Mouse (Mus musculus): ENCODE measurements around the gene Hat1. TPM values are rescaled to one million over a fixed set of nuclear protein-coding genes. Genes with fewer than 3 reads are reported as not detected.

The Hat1 gene
- polyA plus RNA-seq, 1 experiment = 12.9 TPM

DNA sequence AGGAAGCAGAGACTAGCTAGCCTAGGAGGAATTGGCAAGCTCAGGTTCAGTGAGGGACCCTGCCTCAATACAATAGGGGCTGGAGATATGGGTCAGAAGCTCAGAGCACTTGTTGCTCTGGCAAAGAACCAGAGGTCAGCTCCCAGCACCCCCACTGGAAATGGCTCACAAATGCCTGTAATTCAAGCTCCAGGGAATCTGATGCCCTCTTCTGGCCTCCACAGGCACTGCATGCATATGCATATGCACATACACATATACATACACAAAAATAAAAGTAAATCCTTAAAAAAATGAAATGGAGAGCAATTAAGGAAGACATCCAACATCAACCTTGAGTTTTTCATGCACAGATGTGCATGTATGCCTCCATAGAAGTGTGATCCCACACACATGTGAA, 89.0 kb downstream of the Hat1 start:
- Histone ChIP-seq H3K27ac (ENCODE audit: control insufficient read depth, insufficient read depth, low read length) (no peak overlapping the region), H3K36me3 (ENCODE audit: control insufficient read depth, insufficient read depth, low read length) (no peaks in the 10 kb centered on the region), H3K4me1 (replicated peaks; ENCODE audit: control insufficient read depth, insufficient read depth, low read length) (no peaks in the 10 kb centered on the region; the same call in 1 of the 2 replicates), H3K4me3 (ENCODE audit: control insufficient read depth, insufficient read depth, low read length) (no peak overlapping the region), H3K27me3 (ENCODE audit: control insufficient read depth, insufficient read depth, low read length) (no peaks in the 10 kb centered on the region)
- TF ChIP-seq CTCF (IDR thresholded peaks at IDR 0.05; ENCODE audit: borderline replicate concordance, control insufficient read depth, extremely low read depth, insufficient read depth, low read length, poor library complexity) (no peak), POLR2A (IDR thresholded peaks at IDR 0.05; ENCODE audit: control insufficient read depth, extremely low read depth, insufficient read depth, low read length, poor library complexity) (no peak)
- DNase-seq = no peak

DNA sequence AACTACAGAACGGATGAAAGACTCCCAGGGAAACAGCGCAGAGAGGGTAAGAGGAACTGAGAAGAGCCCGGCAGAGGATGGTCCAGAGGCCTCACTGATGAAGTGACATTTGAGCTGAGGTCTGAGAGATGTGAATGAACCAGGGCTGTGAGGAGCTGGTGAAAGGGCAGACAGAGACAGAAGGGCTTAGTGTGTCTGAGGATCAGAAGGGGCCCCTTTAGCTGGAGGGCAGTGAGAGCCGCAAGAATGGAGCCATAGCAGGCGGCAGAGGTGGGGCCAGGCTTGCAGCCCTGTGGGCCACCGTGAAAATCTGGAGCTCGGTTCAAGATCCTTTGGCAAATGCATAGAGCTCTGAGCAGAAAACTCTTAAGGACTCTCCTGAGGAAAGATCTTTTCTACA, 91.2 kb downstream of the Hat1 start:
- 93% methylated on average over 7 of the region's 7 CpGs for WGBS

DNA sequence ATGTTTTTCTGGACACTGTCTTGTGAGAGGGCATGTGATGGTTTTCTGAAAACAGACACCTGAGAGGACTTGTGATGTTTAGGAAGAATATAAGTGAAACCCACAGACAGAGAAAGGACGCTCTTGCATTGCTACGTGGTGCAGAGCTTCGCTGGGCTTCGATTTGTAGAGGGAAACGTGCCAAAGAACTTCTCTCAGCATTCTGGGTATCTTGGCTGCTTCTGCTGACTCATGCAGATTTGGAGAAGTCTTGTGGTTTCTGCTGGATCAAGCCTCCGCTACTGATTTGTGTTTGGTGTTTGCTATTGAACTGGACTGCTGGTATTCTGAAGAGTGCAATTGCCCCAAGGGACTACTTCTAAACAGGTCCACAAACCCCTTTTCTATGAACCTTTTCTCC, 93.1 kb downstream of the Hat1 start:
- 26% methylated on average over 6 of the region's 6 CpGs for WGBS

More for the DNA sequence above, 91.2 kb downstream of the Hat1 start:
- no peak overlapping the region for H3K4me3 ChIP-seq (ENCODE audit: control insufficient read depth, insufficient read depth, low read length)
- TF ChIP-seq POLR2A (IDR thresholded peaks at IDR 0.05; ENCODE audit: control insufficient read depth, extremely low read depth, insufficient read depth, low read length, poor library complexity) (no peak), CTCF (IDR thresholded peaks at IDR 0.05; ENCODE audit: borderline replicate concordance, control insufficient read depth, extremely low read depth, insufficient read depth, low read length, poor library complexity) (no peak)
- no peaks in the 10 kb centered on the region for H3K36me3 ChIP-seq (ENCODE audit: control insufficient read depth, insufficient read depth, low read length)
- no peaks in the 10 kb centered on the region; the same call in 1 of the 2 replicates for H3K4me1 ChIP-seq (replicated peaks; ENCODE audit: control insufficient read depth, insufficient read depth, low read length)
- no peaks in the 10 kb centered on the region for H3K27me3 ChIP-seq (ENCODE audit: control insufficient read depth, insufficient read depth, low read length)
- no peak overlapping the region for H3K27ac ChIP-seq (ENCODE audit: control insufficient read depth, insufficient read depth, low read length)
- DNase-seq = no peak

DNA sequence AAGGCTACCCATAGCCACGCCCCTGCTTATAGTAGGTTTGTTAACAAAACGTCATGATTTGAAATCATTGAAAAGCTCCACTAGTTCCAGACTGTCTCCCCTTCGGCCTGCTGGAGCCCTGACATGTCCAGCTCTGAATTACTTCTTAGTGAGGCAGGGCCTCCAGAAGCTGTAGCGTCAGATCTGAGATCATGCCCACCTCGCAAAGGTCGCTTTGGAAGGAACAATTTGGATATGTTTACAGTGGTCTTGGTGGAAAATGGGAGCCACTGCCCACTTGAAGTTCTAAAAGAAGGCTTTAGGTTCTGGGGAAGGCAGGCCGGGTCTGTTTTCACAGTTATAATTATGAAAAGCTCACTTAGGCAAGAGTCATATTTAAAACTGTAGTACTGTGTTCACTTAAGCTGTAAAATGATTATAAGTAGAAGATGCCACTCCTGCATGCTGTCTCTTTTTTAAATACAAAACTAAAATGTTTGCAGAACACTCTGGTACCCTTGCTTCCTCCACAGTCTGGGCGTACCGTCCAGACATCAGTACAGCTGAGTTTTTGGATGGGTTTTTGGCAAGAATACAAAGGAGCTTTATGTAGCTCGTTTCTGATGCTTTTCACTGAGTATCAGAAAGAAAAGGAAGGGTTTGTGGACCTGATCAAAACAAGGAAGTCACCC, 94.4 kb downstream of the Hat1 start:
- no peak for DNase-seq
- Histone ChIP-seq H3K36me3 (ENCODE audit: control insufficient read depth, insufficient read depth, low read length) (no peaks in the 10 kb centered on the region), H3K27ac (ENCODE audit: control insufficient read depth, insufficient read depth, low read length) (no peak overlapping the region), H3K4me1 (replicated peaks; ENCODE audit: control insufficient read depth, insufficient read depth, low read length) (no peaks in the 10 kb centered on the region), H3K4me3 (ENCODE audit: control insufficient read depth, insufficient read depth, low read length) (no peak overlapping the region), H3K27me3 (ENCODE audit: control insufficient read depth, insufficient read depth, low read length) (no peaks in the 10 kb centered on the region)
- TF ChIP-seq POLR2A (IDR thresholded peaks at IDR 0.05; ENCODE audit: control insufficient read depth, extremely low read depth, insufficient read depth, low read length, poor library complexity) (no peak), CTCF (IDR thresholded peaks at IDR 0.05; ENCODE audit: borderline replicate concordance, control insufficient read depth, extremely low read depth, insufficient read depth, low read length, poor library complexity) (no peak)
- WGBS = 88% methylated on average over 10 of the region's 10 CpGs

More for the DNA sequence above, 93.1 kb downstream of the Hat1 start:
- Histone ChIP-seq H3K27ac (ENCODE audit: control insufficient read depth, insufficient read depth, low read length) (no peak overlapping the region), H3K4me3 (ENCODE audit: control insufficient read depth, insufficient read depth, low read length) (no peak overlapping the region), H3K36me3 (ENCODE audit: control insufficient read depth, insufficient read depth, low read length) (no peaks in the 10 kb centered on the region), H3K4me1 (replicated peaks; ENCODE audit: control insufficient read depth, insufficient read depth, low read length) (no peaks in the 10 kb centered on the region), H3K27me3 (ENCODE audit: control insufficient read depth, insufficient read depth, low read length) (no peaks in the 10 kb centered on the region)
- TF ChIP-seq POLR2A (IDR thresholded peaks at IDR 0.05; ENCODE audit: control insufficient read depth, extremely low read depth, insufficient read depth, low read length, poor library complexity) = no peak
- no peak for TF ChIP-seq CTCF (IDR thresholded peaks at IDR 0.05; ENCODE audit: borderline replicate concordance, control insufficient read depth, extremely low read depth, insufficient read depth, low read length, poor library complexity)
- no peak for DNase-seq

DNA sequence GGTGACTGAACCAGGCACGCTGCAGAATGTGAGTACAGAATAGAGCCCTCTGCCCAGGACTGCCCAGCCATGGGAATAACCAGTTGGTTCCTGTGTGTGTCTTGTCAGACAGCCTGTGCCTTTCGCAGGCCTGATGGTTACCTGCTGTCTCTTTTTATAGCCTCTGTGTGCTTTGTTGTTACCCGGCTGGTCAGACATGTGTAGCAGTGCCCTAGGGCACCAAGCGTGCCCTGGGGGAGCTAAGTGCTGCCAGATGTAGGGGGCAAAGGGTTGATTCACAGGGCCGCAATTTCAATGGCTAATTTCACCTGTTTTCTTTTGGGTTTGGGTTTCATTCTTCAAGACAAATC, 94.9 kb downstream of the Hat1 start:
- TF ChIP-seq CTCF (IDR thresholded peaks at IDR 0.05; ENCODE audit: borderline replicate concordance, control insufficient read depth, extremely low read depth, insufficient read depth, low read length, poor library complexity) = no peak
- TF ChIP-seq POLR2A (IDR thresholded peaks at IDR 0.05; ENCODE audit: control insufficient read depth, extremely low read depth, insufficient read depth, low read length, poor library complexity) = no peak
- H3K36me3 ChIP-seq (ENCODE audit: control insufficient read depth, insufficient read depth, low read length) = no peaks in the 10 kb centered on the region
- no peaks in the 10 kb centered on the region for H3K27me3 ChIP-seq (ENCODE audit: control insufficient read depth, insufficient read depth, low read length)
- no peak overlapping the region for H3K27ac ChIP-seq (ENCODE audit: control insufficient read depth, insufficient read depth, low read length)
- WGBS = 87% methylated on average over 5 of the region's 5 CpGs
- no peak for DNase-seq
- no peaks in the 10 kb centered on the region for H3K4me1 ChIP-seq (replicated peaks; ENCODE audit: control insufficient read depth, insufficient read depth, low read length)
- H3K4me3 ChIP-seq (ENCODE audit: control insufficient read depth, insufficient read depth, low read length) = no peak overlapping the region

Other genes with a start within 250 kb of the Hat1 start
- gene Dync1i2, start 177.3 kb upstream of the Hat1 start, polyA plus RNA-seq (2012; rRNA removed) = 22.8 and 26.2 TPM in 2 replicates
- gene Slc25a12, start 21.2 kb upstream of the Hat1 start, polyA plus RNA-seq (2012; rRNA removed) = 52.2 and 52.9 TPM in 2 replicates
- gene Metap1d, start 64.3 kb downstream of the Hat1 start, polyA plus RNA-seq (2012; rRNA removed) = 19.6 and 25.5 TPM in 2 replicates
- gene Dlx1, start 139.2 kb downstream of the Hat1 start, polyA plus RNA-seq (2012; rRNA removed) = 0.78 and 0.99 TPM in 2 replicates
- gene Dlx2, start 157.8 kb downstream of the Hat1 start, polyA plus RNA-seq (2012; rRNA removed) = 0.12 and 0.17 TPM in 2 replicates